Mouse (Mus musculus): ENCODE measurements at regions not wholly inside any gene's neighbourhood (a gene's known extent, or its start where the extent isn't known, plus 50 kb on each side); places are given as distances from the start of the nearest gene placed in this dataset.
A peak's percentile ranks its signal among the peaks of the same experiment; 100 is the strongest.

- DNase-seq, result no peak
Measured at GRCm38 (mm10) chr11:110588280-110588679, 189.4 kb downstream of the Map2k6 start.

GRCm38 (mm10) chr11:110595266-110595862 lies 196.4 kb downstream of the Map2k6 start:
- DNase-seq, result no peak

GRCm38 (mm10) chr11:110605041-110605882 lies 206.3 kb downstream of the Map2k6 start:
- DNase-seq, result no peak

GRCm38 (mm10) chr11:110609276-110609675 lies 210.4 kb downstream of the Map2k6 start:
- DNase-seq, result no peak

- DNase-seq, result no peak
Measured at GRCm38 (mm10) chr11:110610831-110611230, 211.9 kb downstream of the Map2k6 start.

GRCm38 (mm10) chr11:110632001-110632400 lies 233.1 kb downstream of the Map2k6 start:
- DNase-seq, result peak; percentile 35

- DNase-seq, result no peak
Measured at GRCm38 (mm10) chr11:110633351-110633750, 234.4 kb downstream of the Map2k6 start.

- no peak for DNase-seq
Measured at GRCm38 (mm10) chr11:110642485-110642884, 243.6 kb downstream of the Map2k6 start.

GRCm38 (mm10) chr11:110649575-110650210 lies 250.8 kb downstream of the Map2k6 start:
- no peak for DNase-seq

- DNase-seq, result no peak
Measured at GRCm38 (mm10) chr11:110652068-110652467, 253.1 kb downstream of the Map2k6 start.

- DNase-seq, result no peak
Measured at GRCm38 (mm10) chr11:110656524-110657156, 257.7 kb downstream of the Map2k6 start.

GRCm38 (mm10) chr11:110657854-110658253 lies 258.9 kb downstream of the Map2k6 start:
- no peak for DNase-seq

GRCm38 (mm10) chr11:110670626-110671508 lies 271.9 kb downstream of the Map2k6 start:
- DNase-seq, result peak; percentile 62

- no peak for DNase-seq
Measured at GRCm38 (mm10) chr11:110672941-110673340, 274.0 kb downstream of the Map2k6 start.

- DNase-seq, result no peak
Measured at GRCm38 (mm10) chr11:110692824-110693223, 275.0 kb upstream of the Kcnj16 start.

GRCm38 (mm10) chr11:110697067-110697466 lies 270.8 kb upstream of the Kcnj16 start:
- DNase-seq, result no peak

- no peak for DNase-seq
Measured at GRCm38 (mm10) chr11:110698342-110698741, 269.5 kb upstream of the Kcnj16 start.

- DNase-seq, result no peak
Measured at GRCm38 (mm10) chr11:110700976-110701375, 266.9 kb upstream of the Kcnj16 start.

- DNase-seq, result no peak
Measured at GRCm38 (mm10) chr11:110702119-110702518, 265.7 kb upstream of the Kcnj16 start.

GRCm38 (mm10) chr11:110703511-110703910 lies 264.3 kb upstream of the Kcnj16 start:
- DNase-seq, result no peak

GRCm38 (mm10) chr11:110707328-110707727 lies 260.5 kb upstream of the Kcnj16 start:
- DNase-seq, result no peak

- no peak for DNase-seq
Measured at GRCm38 (mm10) chr11:110715300-110715699, 252.5 kb upstream of the Kcnj16 start.
